Mouse (Mus musculus): ENCODE measurements around the gene Nap1l3. TPM values are rescaled to one million over a fixed set of nuclear protein-coding genes. Genes with fewer than 3 reads are reported as not detected.

Nap1l3 gene
- 21.0 and 24.1 TPM in 2 replicates for polyA plus RNA-seq (2016; fragmentation: Nextera tagmentation; extraction: Ambion mirVana)

GRCm38 (mm10) chrX:122396781-122397581, at the start of gene Nap1l3:
Nap1l3 (minus strand) TSS chrX:122397401.
- Histone ChIP-seq H3K9me3 (replicated peaks) (no peaks in the 10 kb centered on the region), H3K27ac (peak within 1 kb of the TSS; percentile 79)
- ATAC-seq (ENCODE audit: low FRiP score) = peak; percentile 99

GRCm38 (mm10) chrX:122397652-122398051, 451 bp upstream of the Nap1l3 start:
- ATAC-seq (ENCODE audit: low FRiP score) = peak; percentile 65
- peak overlapping the region; percentile 40 for H3K4me2 ChIP-seq (replicated peaks)
- H3K27me3 ChIP-seq = no peaks in the 10 kb centered on the region
- H3K9me3 ChIP-seq (replicated peaks) = no peaks in the 10 kb centered on the region
- H3K4me3 ChIP-seq = peak overlapping the region; percentile 55
- no peaks in the 10 kb centered on the region for H3K4me1 ChIP-seq
- H3K36me3 ChIP-seq = no peaks in the 10 kb centered on the region
- WGBS = 21% methylated on average over 8 of the region's 8 CpGs
- H3K27ac ChIP-seq = no peak overlapping the region
- no peak overlapping the region for H3K9ac ChIP-seq

More at GRCm38 (mm10) chrX:122396781-122397581, at the start of gene Nap1l3:
- Histone ChIP-seq H3K9ac (peak within 1 kb of the TSS; percentile 65), H3K36me3 (no peaks in the 10 kb centered on the region), H3K4me1 (no peaks in the 10 kb centered on the region), H3K27me3 (no peaks in the 10 kb centered on the region), H3K4me2 (replicated peaks) (peak within 1 kb of the TSS; percentile 40), H3K4me3 (peak within 1 kb of the TSS; percentile 55)
- WGBS = 7% methylated on average over 26 of the region's 39 CpGs
